Mouse (Mus musculus) layer of hippocampus, adult 2 months (tissue): ENCODE measurements around the gene Senp3. TPM values are rescaled to one million over a fixed set of nuclear protein-coding genes. Genes with fewer than 3 reads are reported as not detected.

Experiments
- DNase-seq, 2 experiments: peaks; one replicate each; pipeline ENCODE4 v3.0.0; 2022; ENCODE audit warnings: low spot score in 2 of 2
- H3K27ac ChIP-seq: fragments of 200-600 bp; 2 replicates; pipeline ENCODE4 v1.8.1; 2022
- H3K4me3 ChIP-seq: fragments of 200-600 bp; 2 replicates; pipeline ENCODE4 v1.8.1; 2022; ENCODE audit warnings: mild to moderate bottlenecking
- CTCF ChIP-seq: fragments of 200-600 bp; conservative IDR thresholded peaks from 2 replicates; pipeline ENCODE4 v1.8.1; 2022; ENCODE audit warnings: antibody characterized with exemption, mild to moderate bottlenecking, moderate library complexity
- total RNA-seq, 2 experiments: library from RNA; stranded (reverse); gene quantifications; 2 replicates each; pipeline ENCODE4 v1.2.3; 2021

The Senp3 gene
- total RNA-seq, 2 experiments from 2014 or later = 108 to 132 TPM

DNA sequence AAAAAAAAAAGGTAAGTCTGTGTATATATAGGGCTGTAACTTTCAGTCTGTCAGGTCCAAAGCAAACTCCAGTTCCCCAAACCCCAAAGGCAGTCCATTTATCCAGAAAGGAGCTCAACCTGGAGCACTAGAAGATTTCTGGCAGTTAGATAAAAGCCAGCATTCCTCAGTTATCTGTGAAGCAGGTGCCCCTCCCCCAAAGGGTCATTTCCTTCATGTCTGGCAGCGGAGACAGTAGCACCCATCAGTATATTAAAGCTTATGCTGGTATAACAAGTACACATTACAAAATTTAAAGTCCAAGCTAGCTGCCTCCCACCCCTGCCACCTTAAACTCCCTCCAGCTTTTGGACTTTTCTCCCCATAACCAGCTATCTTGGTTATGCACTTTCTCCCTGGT lies 17.7 kb upstream of the Senp3 start:
- Histone ChIP-seq H3K27ac (no peak overlapping the region), H3K4me3 (no peak overlapping the region)
- TF ChIP-seq CTCF = no peak
- no peak for DNase-seq

DNA sequence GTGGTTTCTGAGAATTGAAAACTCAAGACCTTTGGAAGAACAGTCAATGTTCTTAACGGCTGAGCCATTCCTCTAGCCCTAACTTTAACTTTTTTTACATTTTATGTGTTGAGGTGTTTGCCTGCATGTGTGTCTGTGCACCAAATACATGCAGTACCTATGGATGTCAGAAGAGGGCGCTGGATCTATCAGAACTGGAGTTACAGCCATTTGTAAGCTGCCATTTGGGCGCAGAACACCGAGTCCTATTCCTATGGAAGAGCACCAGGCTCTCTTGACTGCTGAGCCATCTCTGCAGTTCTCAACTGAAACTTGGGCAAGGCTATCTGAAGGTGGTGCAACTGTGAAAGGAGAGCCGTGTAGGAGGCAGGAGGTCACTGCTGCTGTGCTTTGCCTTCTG lies 16.7 kb upstream of the Senp3 start:
- peak; percentile 51 for TF ChIP-seq CTCF
- no peak overlapping the region for H3K4me3 ChIP-seq
- H3K27ac ChIP-seq = no peak overlapping the region
- no peak for DNase-seq

DNA sequence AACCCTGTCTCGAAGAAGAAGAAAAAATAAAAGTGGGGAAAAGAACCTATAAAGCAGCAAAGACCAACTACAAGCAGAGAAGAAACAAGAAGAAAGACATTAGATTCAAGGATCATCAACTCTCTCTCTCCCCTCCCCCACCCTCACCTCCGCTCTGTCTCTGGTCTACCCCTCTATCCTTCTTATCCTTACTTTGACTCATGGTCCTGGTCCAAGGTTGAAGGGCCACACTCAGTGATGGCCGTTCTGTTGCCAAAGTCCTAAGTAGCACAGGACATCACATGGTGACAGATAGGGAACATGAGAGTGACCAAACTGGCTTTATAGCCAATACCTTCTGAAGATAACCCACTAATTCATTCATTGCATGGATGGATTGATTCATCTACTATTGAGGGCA lies 15.5 kb upstream of the Senp3 start:
- no peak overlapping the region for H3K4me3 ChIP-seq
- H3K27ac ChIP-seq = no peak overlapping the region
- DNase-seq = no peak
- no peak for TF ChIP-seq CTCF

DNA sequence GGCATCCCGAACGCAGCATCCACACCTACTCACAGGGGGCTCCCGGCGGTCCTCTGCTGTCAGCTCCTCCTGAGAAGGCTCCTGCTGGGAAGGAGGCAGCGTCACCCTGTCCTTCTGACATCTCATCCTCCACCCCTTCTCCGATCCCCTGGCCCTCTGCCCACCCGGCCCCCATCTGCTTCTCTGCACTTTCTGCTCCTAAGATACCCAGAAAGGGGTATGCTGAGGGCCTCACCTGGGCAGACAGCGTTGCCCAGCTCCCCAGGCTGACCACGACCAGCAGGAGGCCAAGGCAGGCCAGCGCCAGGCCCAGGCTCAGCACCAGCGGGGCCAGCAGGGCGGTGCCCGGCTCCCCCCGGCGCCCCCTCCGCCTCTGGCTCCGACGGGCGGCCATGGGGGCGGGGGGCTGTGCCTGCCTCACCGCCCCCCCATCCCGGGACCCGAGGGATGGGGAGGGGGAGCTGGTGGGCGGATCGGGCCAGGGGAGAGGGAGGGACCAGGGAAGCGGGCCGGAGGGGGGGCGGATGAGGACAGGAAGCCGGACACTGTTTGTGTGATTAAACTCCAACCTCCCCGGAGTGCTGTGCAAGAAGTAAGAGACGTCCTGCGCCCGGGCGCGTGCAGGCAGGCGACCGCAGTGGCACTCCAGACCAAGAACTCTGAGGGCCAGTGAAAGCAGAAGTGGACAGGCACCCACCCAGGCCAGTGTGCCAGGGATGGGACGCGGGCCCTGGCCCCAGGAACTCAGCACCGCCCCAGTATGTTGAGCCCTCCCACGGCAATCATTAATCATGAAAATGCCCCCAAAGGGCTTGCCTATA lies 13.7 kb upstream of the Senp3 start, which contains the start of the genes Tnfsf12 and Tnfsfm13:
Gene Tnfsf12, minus strand, starts transcription at position 489 of the 821 bp plus-strand sequence.
Gene Tnfsfm13, minus strand, starts transcription at position 738 of the 821 bp plus-strand sequence.
- Histone ChIP-seq H3K27ac (peak within 1 kb of the TSS; percentile 87), H3K4me3 (peak within 1 kb of the TSS; percentile 66)
- peak; percentile 43 for TF ChIP-seq CTCF
- DNase-seq = no peak

DNA sequence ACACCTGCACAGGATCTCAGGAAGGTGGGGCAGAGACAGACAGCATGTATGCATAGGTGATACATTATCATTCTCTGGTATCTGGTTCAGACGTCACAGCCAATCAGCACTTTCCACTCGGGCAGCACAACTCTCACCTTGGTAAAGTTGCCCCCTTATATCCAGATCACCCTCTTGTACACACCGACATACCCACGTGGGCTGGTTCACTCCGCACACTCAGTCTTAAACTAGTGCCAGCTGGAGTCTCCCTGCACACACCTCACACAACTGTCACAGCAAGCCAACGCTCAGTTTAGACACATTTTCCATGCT lies 13.1 kb upstream of the Senp3 start:
- Histone ChIP-seq H3K4me3 (peak overlapping the region; percentile 66), H3K27ac (peak overlapping the region; percentile 87)
- DNase-seq = no peak
- TF ChIP-seq CTCF = no peak

GRCm38 (mm10) chr11:69693421-69693965 lies 11.6 kb upstream of the Senp3 start:
- H3K27ac ChIP-seq = no peak overlapping the region
- TF ChIP-seq CTCF = no peak
- H3K4me3 ChIP-seq = no peak overlapping the region
- no peak for DNase-seq

DNA sequence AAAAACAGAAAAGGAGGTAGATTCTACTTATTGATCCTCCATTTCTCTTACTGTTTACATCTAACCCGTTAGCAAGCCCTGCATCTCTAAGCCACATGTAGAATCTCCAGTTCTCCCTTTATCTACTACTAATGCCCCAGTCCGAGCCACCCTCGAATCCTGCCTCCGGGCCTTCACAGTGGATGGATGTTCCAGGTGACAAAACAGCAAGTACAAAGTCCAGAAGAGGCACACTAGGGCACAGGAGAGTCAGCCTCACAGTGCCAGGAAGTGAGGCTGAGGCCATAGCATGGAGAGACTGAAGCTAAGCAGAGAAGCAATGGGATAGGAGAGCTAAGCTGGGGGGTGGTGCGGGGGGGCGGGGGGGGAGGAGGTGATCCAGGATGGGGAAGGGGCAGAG lies 11.0 kb upstream of the Senp3 start:
- DNase-seq = no peak
- H3K27ac ChIP-seq = no peak overlapping the region
- TF ChIP-seq CTCF = no peak
- H3K4me3 ChIP-seq = no peak overlapping the region

- Histone ChIP-seq H3K27ac (no peak overlapping the region), H3K4me3 (no peak overlapping the region)
- DNase-seq = no peak
- TF ChIP-seq CTCF = no peak
Measured at GRCm38 (mm10) chr11:69692196-69692811, 10.4 kb upstream of the Senp3 start.

DNA sequence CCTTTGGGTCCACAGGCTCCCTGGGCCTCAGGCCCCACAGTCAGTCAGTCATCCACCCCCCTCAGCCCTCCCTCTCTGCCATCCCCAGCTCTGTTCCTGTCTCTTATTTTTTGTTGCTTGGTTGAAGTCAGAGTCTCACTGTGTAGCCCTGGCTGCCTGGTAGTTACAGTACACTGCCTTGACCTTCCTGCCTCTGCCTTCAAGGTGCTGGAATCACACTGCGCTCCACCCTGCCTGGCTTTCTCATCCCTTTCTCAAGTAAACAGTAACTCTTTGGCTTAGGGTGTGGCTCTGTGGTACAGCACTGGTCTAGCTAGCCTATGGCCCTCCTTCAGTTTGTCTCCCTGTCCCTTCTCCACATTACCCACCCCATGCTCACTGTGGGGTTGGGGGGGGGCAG lies 8.0 kb upstream of the Senp3 start:
- no peak for DNase-seq
- Histone ChIP-seq H3K4me3 (no peak overlapping the region), H3K27ac (no peak overlapping the region)
- TF ChIP-seq CTCF = no peak

- Histone ChIP-seq H3K4me3 (no peak overlapping the region), H3K27ac (peak overlapping the region; percentile 95)
- no peak for DNase-seq
- TF ChIP-seq CTCF = no peak
Measured at GRCm38 (mm10) chr11:69687061-69687460, 5.2 kb upstream of the Senp3 start.

DNA sequence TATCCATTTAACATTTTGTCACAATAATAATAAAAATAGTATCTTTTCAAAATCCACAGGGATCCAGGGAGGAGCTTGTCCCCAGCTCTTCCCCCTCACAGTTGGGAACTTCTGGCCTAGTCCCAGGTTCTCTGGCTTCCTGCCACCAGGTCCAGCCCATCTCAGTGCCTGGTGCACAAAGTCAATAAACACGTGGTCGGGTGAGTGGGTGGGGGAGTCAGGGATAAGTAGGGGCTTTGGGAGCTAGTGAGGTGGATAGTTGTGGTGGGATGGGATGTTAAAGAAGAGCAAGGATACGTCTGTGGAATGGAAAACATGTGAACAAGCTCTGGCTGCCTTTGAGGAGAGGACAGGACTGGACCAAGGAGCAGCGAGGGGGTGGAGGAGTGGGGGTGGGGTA lies 4.5 kb upstream of the Senp3 start:
- peak in 1 of 2 experiments; percentile 75 for DNase-seq
- no peak for TF ChIP-seq CTCF
- Histone ChIP-seq H3K27ac (peak overlapping the region; percentile 95), H3K4me3 (peak overlapping the region; percentile 36)

DNA sequence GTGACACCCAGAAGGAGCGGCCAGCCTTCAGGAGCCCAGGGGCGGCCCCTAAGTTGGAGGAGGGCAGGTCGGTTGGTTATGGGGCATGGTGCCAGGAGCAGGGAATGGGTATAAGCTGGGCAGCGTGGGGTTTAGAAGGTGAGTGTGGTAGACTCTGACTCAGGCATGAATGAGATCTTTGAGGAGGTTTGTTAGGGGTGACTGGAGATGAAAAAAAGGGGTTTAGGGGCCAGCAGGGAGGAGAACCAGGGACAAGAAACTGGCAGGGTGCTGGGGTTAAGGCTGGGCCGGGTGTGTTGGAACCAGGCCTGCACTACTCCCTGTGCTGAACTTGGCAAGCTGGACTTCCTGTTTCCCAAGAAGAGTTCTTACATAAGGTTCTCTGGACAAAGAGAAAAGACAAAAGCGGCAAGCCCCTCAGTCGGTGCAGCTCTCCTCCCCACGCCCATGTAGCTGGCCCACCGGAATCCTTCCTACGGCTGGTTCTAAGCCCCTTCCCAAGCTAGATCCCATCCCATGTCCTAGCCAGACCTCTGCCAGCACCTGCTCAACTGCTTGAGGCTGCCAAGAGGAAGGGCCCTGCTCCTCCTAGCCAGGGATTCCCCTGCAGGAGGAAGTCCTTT lies 3.8 kb upstream of the Senp3 start, which contains the start of gene Tnfsf13:
Gene Tnfsf13, minus strand, starts transcription at position 259 of the 623 bp plus-strand sequence.
- peak in 1 of 2 experiments; percentile 69 for DNase-seq
- Histone ChIP-seq H3K4me3 (peak within 1 kb of the TSS; percentile 36), H3K27ac (peak within 1 kb of the TSS; percentile 95)
- no peak for TF ChIP-seq CTCF

DNA sequence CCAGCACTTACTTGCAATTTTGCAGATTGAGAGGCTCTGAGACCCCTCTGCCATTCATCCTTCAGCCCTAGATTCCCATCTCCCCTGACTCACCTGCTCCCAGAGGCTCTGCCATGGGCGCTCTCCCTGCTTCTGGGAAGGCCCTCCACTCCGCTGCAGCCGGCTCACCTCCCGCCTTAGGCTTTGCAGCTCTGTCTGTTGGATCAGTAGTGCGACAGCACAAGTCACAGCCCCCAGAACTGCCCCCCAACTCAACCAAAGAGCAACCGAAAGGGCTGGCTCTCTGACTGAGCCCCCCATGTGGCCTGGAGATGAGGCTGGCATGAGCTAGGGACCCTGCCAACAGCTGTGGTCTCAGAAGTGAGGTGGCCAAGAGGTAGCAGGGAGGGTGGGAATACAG lies 3.1 kb upstream of the Senp3 start:
- no peak for TF ChIP-seq CTCF
- no peak overlapping the region for H3K4me3 ChIP-seq
- H3K27ac ChIP-seq = peak overlapping the region; percentile 95
- DNase-seq = no peak
